Mouse (Mus musculus) brain, embryonic 14.5 days (tissue): ENCODE measurements at regions not wholly inside any gene's neighbourhood (a gene's known extent, or its start where the extent isn't known, plus 50 kb on each side); places are given as distances from the start of the nearest gene placed in this dataset.

Experiments
- DNase-seq: peaks from one replicate; pipeline ENCODE4 v3.0.0-alpha.2; 2011; ENCODE audit warnings: low read depth
- CTCF ChIP-seq: fragments of 200-500 bp; IDR thresholded peaks from 2 replicates; pipeline ENCODE4 v1.5.1; 2012; ENCODE audit warnings: inconsistent platforms, mild to moderate bottlenecking, moderate library complexity, borderline replicate concordance; ENCODE audit not compliant: insufficient read depth, insufficient read length; ENCODE audit errors: extremely low read depth
- POLR2A ChIP-seq: fragments of 200-500 bp; IDR thresholded peaks from 2 replicates; pipeline ENCODE4 v1.6.1; 2012; ENCODE audit warnings: mild to moderate bottlenecking, inconsistent platforms, borderline replicate concordance; ENCODE audit not compliant: poor library complexity, insufficient read depth, insufficient read length, severe bottlenecking; ENCODE audit errors: extremely low read depth

DNA sequence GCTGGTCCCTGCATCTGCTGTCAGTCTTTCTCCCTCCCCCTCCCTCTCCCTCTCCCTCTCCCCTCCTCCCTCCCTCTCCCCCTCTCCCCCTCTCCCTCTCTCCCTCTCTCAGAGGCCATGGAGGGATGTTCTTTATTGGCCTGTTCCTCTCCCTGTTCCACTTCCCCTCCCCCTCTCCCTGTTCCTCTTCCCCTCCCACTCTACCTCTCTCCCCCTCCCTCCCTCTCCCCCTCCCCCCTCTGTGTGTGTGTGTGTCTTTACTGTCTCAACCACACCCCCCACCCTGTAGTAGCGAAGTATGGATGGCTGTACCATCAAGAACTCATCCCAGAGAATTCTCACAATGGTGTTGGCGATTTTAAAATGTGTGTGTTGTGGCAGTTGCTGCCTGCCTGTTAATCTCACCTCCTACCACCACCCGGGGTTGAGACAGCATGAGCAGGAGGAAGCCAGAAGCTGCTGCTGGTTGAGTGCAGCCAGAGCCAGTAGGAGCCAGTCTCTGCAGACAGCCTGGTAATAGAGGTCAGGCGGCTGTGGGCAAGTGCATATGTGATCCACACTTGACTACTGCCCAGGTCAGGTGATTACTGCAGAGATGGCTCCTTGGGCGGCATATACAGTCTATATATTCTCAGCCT is 201.3 kb upstream of the Amigo2 start:
- no peak for DNase-seq
- TF ChIP-seq POLR2A, result no peak
- no peak for TF ChIP-seq CTCF

GRCm38 (mm10) chr15:97446181-97446580 is 199.1 kb upstream of the Amigo2 start:
- TF ChIP-seq CTCF (no peak), POLR2A (no peak)
- peak; percentile 58 for DNase-seq

DNA sequence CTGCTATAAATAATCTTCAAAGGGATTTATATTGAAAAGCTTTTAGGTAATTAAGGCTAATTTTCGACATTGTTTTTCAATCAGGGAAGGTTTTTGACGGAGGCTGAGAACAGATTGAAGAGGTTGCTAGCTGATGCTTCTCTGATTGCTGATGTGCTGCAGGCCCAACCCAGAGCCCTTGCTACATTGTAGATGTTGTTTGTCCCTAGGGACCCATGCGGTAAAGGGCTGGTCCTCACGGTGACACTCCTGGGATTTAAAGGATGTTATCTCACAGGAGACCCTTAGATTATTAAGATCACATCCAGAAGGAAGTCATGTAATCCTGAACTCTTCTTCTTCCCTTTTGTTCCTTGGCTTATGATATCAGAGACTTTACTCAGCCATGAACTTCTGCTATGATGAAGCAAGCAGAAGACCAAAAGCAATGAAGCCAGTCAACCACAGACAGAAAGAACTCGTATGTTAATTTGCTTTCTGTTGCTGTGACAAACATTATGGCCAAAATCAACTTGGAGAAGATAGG is 191.2 kb upstream of the Amigo2 start:
- no peak for DNase-seq
- TF ChIP-seq POLR2A (no peak), CTCF (no peak)
